Mouse (Mus musculus) stomach, postnatal 0 days (tissue): Measurements from ENCODE around the gene Atp8a2.
"Not testable (repeated sequence)": the region's sequence is repeated elsewhere in the genome, so short reads cannot be mapped to it uniquely, and the experiment has no call there.

Source experiments
- CTCF ChIP-seq: IDR thresholded peaks from 2 replicates; pipeline ENCODE4 v1.5.1; 2016; ENCODE audit warnings: antibody characterized with exemption, low read depth, mild to moderate bottlenecking, moderate library complexity
- EP300 ChIP-seq: optimal IDR thresholded peaks from 2 replicates; pipeline ENCODE3; 2016; ENCODE audit warnings: antibody characterized with exemption

- TF ChIP-seq CTCF, EP300: not testable (repeated sequence)
Observed at GRCm38 (mm10) chr14:59929190-59929589, 267.8 kb downstream of the Atp8a2 start.
